Mouse (Mus musculus): Measurements from ENCODE around the gene Nfyc.
A peak's percentile ranks its signal among the peaks of the same experiment; 100 is the strongest.

Gene Nfyc

DNA sequence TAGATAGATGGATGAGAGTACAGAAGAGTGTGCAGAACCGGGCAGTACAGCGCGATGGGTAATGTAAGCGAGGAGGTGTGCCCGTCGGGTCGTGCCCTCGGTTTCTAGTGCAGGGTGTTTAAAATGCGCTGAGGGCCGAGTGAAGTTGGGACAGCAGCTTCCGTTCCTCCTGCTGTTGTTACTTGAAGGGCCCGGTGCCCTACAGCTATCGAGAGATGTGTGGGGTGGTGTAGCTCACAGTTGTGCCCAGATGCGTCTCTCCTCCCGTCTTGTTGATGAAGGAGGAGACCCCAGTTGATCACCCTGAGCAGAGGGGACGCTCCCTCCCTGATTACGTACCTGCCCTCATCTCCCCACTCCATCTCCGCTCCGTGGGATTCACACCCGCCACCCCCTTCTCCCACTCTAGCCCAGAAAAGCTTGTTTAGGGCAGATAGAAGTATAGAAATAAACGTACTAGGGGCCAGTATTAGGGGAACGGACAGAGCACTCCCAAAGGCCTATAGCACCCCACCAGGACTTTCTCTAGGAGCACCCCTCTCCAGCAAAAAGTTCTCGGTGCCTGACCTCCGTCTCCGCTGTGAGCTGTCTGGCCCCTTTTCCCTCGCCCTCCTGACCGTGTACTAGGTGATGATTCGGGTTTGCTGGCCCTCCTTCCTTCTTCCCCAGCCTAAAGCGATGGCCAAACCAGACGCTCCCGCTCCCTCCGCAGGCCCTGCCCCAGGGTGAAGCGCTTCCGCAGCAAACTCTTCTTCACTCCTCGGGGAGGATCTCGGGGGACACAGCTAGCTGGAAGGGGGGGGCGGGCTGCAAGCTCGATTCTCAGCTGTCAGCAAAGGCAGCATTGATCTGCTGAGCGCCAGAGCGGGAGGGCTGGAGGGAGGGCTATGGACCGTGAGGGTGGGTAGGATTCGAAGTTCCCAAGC is 83.2 kb downstream of the Nfyc start, which contains the start of gene Kcnq4:
Kcnq4 (minus strand) TSS at position 672 of the 926 bp plus-strand sequence.
- no peak for DNase-seq (ENCODE audit: low read depth)

DNA sequence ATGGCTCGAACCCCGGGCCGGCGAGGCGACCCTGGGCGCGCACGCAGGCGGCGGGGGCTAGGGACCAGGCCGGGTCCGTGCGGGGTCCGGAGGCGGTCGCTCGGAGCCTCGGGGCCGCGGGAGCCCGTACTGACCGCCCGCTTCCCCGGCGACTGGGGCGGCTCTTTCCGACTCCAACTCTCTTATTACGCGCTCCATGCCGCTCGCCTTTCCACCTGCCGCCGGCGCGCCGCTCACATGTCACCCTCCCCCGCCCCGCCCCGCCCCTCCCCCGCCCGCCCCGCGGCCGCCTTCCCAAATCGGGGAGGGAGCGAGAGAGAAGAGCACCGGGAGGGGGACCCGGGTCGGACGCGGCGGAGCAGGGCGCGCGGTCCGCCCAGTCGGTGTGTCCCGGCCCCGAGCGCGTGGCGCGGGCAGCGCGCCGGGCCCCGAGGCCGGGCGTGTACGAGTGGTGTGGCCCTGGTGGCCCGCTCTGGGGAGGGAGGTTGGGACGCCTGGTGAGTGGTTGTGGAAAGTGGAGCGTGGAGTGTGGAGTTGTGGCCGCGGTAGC is 84.1 kb downstream of the Nfyc start:
- DNase-seq (ENCODE audit: low read depth) = no peak

DNA sequence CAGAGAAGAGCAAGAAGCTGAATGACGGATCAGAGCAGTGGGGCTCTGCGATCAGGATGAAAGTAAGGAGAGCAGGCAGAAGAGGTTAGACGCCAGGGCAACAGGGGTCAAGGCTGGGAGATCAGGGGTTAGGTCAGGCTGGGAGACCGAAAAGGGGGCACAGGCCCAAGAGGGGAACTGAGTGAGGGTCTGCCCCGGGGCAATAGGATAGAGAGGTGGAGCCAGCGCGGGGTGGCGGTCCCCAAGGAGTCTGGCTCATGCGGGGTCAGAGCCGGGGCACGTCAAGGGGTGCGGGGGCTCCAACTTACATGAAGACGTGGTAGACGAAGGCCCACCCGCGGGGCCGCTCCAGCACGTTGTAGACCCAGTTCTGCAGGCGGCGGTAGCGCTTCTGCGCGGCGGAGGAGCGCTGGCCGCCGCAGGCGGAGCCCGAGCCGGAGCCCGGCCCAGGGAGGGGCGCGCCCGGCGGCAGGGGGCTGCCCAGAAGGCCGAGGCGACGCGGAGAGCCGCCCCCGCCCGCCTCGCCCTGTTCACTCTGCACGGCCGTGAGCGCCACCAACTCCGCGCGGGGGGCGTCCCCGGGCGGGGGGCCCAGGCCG is 84.7 kb downstream of the Nfyc start:
- DNase-seq (ENCODE audit: low read depth) = no peak

DNA sequence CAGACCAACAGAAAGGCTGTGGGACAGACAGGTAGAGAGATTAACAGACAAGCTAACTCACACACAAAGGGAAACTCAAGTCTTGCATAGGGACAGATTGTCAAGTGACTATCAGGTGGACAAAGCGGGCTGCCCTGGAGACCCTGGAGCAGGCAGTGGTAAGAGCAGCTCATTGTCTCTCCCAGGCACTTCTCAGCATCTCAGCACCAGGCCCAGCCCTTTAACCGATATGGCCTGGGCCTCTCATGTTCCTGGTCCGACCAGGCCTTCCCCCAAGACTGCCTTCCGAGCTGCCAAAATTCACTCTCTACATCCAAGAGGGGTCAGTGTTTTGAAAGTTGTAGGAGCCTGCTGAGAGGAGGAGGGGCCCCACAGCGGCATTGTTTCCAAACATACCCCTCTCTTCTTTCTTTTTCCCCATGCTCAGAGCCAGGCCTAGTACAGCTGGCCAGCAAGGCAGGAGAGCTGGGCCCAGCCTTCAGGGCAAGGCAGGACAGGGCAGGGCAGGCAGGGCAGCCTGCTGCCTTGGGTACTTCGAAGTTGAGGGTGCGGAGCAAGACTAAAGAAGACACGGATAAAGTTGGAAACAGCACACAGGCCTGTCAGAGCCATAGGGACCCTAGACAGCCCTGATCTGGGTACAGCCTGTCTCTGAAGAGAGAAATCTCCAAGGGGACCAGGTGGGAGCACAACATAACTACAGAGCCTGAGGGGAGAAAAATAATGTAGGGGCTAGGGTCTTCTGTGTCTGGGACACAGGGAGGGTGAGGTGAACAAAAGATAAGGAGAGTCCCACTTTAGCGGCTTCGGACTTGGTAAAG is 85.4 kb downstream of the Nfyc start:
- DNase-seq (ENCODE audit: low read depth) = no peak

DNA sequence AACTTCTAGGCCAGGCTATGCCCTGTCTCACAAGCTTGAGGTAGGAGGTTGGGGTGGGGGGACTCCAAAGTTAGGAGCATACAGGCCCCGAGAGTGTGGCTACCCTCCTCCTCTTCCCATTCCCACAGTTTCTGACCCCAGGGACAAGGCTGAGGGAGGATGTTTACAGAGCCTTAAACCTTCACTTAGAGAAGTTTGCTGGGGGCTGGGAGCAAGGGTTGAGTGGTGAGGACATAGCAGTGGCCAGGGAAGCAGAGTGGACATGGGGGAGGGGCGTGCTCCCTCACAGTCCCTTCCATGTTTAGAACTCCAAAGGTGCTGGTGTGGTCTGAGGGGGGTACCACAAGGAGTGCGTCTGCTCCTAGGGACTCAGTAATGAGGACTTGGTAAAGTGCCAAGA is 87.7 kb downstream of the Nfyc start:
- DNase-seq (ENCODE audit: low read depth) = no peak

DNA sequence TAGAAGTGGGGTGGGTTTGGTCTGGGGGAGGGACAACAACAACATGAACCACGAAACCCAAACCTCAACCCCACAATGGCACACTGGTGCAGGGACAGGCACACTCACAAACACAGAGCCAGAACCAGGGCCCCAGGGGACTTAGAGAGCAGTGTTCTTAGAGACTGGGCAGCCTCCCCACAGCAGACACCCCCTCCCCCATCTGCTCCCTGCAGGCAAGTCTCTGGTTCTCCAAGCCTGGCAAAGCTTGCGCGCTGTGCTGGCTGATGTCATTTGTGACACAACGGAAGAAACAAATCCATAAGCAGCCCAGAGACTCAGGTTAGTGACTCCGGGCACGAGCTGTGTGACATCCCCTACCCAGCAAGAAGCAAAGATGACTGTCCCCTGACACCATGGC is 90.1 kb downstream of the Nfyc start:
- DNase-seq (ENCODE audit: low read depth) = no peak

DNA sequence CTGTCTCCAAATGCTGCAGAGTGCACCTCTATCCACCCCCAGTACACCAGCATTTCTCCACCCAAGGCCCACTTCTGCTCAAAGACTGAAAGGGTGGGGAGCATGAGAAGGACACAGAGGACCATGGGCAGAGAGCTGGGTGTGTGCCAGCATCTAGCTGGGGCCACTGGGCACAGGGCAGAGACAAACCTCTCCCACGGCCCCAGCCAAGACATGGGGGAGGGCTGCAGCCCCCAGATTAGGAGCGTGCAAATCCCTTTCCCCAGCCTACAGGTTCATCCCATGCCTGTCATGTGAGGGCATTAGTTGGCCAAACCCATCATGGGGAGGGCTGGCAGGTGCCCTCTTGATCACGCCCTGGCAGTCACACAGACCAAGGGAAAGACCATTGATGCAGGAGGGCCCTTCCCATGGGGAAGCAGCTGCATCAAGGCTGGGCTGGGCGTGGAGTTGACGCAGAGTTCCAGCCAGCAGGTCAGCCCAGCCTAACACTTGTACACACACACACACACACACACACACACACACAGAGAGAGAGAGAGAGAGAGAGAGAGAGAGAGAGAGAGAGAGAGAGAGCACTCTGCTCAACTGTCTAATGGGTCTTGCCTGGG is 97.3 kb downstream of the Nfyc start:
- DNase-seq (ENCODE audit: low read depth) = no peak

DNA sequence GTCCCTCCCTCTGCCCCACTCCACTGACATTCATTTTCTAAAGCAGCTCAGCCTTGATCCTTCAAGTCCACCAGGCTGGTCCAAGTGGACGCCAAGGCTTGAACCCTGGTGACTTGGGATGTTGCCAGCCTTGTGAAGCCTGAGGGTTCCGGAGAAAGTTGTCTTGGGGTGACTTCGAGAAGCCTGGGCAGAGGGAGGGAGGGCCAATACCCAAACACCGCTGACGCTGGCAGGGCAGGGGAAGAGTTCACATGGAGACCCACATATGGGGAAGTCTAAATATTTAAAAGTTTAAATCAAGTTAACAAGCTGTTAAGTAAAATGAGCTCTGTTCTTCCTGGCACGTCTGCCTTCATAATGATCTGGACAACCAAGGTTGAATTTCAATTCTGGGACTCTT is 98.6 kb downstream of the Nfyc start:
- no peak for DNase-seq (ENCODE audit: low read depth)

DNA sequence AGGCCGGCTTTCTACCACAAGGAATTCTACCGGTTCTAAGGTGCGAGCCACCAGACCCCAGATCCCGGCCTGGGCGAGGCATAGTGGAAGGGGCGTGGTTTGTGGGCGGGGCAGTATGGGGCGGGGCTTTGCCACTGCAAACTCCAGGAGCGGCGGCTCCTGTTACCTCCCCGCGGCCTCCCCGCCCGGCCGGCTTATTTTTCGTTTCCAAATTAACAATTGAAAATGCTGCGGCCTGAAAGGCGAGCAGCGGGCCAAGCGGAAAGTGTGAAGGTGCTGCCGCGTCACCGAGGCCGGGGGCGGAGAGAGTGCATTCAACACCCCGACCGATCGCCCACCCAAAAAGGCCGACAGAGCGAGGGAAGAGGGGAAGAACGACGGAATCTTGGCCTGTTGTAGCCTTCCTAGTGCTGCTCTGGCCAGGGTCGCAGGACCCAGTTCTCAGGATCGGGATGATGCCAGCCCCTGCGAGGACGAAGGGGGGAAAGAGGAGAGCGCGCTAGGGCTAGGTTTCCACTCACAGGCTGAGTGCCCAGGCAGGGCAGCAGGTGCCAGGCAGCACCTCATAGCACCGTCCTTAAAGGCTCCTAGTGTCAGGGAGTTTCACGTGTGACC is 100.2 kb downstream of the Nfyc start:
- peak; percentile 46 for DNase-seq (ENCODE audit: low read depth)

DNA sequence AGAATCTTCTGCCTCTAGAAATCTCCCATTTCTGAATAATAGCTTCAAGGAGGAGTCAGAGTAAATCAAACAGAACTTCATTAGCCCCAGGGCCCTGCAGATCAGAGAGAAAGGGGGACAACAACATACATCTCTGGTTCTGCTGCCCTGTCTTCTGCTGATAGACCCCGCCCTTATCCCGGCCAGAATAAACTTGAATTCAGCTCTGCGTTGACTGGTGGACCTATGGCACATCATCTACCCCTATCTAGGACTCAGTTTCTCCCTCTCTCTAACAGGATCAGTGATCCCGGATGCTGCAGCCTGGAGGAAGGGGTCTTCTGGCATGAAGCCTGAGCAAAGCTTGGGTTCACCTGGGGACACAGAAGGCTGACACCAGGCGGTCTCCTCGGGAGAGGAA is 100.8 kb downstream of the Nfyc start:
- DNase-seq (ENCODE audit: low read depth) = no peak

DNA sequence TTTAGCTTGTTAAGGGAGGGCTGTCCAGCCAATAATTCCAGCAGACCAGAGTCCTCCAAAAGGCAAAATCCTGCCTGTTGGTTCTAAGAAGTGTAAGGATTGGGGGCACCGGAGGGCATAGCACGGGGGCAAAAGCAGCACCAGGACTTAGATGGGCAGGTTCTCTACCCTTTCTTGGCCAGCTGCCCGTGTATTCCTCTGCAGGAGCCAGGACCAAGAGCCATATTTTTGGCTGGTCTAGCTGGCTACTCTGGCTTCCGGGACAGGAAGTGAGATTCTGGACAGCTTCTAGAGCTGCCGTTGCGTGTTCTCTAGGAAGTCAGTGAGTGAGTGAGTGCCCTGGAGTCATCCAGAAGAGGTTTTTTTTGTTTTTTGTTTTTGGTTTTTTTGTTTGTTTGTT is 101.2 kb downstream of the Nfyc start:
- DNase-seq (ENCODE audit: low read depth) = no peak

DNA sequence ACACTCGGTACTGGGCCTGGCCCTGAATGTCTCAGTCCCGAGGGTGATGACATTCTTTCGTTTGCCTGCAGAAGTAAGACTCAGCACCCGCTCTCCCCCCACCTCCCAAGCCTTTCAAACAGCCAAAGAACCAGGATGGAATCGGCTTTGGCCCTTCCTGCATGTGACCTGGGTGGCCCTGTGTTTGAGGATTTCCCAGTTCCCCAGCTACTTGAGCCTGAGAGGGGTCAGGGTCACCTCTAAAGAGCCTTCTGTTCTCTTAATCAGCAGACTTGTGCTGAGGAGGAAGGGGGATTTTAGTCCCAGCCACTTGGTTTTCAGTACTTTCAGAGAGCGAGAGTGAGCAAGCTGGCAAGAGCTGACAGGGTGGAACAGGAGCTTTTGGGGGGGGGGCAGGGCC is 101.9 kb downstream of the Nfyc start:
- no peak for DNase-seq (ENCODE audit: low read depth)

DNA sequence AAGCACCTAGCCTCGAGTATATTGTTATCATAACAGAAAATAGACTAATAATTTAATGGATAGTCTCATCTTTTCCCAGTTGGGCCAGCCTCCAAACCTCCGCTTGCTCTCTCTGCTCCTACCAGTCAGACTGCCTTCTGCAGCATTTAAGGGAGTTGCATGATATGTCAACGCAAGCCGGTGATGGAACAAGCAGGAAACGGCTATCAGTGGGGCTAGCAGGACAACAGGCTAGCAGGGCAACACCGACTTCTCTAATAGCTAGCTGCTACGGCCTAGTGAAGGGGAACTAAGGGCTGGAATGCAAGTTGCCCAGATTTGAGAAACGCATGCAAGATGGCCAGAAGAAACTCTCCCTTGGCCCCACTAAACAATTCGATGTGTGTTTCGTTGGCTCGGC is 103.5 kb downstream of the Nfyc start:
- DNase-seq (ENCODE audit: low read depth) = no peak

DNA sequence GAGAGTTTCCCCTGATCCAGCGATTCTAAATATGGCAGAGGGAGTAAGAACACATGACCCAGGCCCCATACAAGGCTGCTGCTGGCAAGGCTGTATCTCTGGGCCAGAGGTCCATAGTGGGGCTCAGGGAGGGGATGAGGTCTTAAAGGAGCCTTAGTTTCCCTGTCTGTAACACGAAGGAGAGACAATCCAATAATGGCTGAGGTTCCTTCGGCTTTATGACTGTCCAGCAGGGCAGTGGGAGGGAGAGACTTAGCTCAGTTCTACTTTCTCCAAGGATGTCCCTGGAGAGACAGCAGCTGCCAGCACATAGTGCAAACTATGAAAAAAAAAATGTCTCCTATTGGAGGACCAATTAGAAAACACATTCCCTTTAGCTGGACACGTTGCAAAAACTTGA is 105.2 kb downstream of the Nfyc start:
- no peak for DNase-seq (ENCODE audit: low read depth)

DNA sequence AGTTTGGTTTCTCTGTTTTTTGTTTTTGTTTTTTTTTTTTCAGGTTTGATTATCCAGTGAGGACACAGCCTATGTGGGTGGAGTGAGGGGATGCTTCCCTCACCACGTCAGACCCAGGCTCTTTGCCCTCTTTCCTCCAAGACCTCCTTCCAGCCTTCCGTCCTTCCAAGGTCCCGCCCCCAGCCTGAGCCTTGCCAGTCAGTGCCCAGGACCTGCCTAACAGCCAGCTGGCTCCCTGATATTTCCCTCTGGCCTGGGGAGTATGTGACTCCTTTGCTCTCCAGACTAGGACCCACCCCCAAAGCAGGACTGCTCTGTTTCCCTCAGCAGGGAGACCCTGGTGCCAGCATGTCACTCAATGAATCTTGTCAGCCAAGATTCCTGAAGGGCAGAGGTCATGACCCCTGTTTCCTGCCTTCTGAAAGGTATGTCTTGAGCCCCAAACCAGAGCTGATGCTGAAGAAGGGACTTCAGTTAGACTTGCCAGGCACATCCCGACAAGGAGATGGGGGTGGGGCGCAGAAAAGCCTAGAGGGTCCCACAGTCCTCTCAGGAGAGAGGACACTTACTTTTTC is 105.8 kb downstream of the Nfyc start:
- DNase-seq (ENCODE audit: low read depth) = no peak

DNA sequence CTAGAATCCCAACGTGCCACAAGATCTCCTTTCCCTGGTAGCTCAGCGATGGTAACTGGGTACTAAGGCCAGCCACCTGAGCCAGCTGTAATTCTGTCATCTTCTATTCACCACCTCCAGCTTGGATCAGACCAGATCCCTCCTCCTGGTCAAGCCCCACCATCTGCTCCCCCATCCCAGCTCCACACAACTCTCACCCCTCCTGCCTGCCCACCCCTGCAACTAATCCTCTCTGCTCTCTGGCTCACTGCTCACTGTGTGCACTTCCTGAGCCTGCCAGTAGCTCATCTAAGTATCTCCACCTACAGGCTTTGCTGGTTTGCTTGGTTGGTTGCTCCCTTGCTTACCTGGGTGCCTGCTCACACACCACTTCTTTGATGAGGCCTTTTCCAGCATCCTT is 109.8 kb downstream of the Nfyc start:
- DNase-seq (ENCODE audit: low read depth) = no peak

DNA sequence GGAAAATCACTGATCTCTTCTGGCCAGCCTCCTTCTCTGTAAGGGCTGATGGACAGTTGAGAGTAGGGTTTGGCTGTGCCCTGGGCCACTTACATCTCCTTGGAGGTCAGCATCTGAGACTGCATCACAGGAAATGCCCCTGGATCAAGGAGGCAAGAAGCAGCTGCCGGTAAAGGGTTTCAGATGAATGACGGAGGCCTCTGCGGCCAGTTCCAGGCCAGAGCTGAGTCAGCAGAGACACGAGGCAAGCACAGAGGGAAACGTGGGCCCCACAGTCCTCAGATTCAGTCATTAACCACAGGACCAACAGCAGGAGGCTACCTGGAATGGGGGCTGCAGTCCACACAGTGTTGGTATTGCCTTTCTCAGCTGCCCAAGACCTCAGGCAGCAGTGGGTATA is 112.2 kb downstream of the Nfyc start:
- DNase-seq (ENCODE audit: low read depth) = no peak

DNA sequence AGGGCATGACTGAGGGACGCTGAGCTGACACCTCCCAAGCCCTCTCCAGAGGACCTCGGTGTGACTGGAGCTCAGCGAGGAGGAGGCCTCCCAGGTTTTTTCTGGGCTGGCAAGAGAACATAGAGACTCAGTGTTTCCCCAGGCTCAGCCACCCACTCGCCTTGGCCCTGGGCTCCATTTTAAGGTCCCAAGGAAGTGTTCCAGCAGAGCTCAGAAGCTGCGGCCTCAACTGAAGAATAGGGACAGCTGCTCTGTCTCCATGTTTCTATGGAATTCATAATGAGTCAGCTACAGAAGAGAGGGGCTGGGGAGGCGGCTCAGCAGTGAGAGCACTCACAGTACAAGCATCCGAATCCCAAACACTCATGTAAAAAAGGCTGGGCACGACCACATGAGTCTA is 113.8 kb downstream of the Nfyc start:
- no peak for DNase-seq (ENCODE audit: low read depth)

DNA sequence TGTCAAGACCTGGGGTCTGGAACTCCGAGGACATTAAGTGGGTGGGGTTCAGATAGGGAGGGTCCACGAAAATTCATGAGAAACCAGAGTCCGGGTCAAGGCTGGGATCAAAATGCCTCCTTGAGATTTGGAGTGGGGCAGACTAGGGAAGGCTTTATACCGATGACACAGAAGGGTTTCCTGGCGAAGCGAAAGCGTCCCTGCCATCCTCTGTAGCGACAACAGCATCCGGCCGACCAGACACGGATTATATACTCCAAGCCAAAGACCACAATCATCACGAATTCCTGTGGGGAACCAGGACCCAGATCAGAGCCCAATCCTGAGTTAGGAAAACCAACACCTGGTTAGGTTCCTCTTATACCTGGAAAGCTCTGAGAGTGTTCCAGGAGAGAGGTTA is 114.6 kb downstream of the Nfyc start:
- DNase-seq (ENCODE audit: low read depth) = no peak

DNA sequence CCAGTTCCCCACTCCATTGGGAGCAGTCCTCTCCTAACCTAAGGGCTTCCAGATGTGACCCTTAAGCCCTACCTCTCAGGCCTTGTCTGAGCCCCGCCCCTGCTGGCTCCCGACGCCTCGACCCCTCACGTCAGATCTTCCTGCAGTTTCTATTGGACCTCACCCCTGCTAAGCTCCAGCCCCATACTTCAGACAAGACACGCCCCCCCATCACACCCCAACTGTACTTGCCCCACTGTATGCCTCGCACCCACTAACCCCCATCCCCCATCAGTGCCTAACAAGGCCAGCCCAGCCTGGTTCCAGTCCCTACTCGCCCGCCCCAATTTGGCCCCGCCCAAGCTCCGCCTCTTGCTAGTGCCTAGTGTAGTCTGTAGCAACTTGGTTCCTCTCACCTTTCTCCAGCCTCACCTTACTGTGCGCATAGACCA is 115.2 kb downstream of the Nfyc start:
- peak; percentile 28 for DNase-seq (ENCODE audit: low read depth)

DNA sequence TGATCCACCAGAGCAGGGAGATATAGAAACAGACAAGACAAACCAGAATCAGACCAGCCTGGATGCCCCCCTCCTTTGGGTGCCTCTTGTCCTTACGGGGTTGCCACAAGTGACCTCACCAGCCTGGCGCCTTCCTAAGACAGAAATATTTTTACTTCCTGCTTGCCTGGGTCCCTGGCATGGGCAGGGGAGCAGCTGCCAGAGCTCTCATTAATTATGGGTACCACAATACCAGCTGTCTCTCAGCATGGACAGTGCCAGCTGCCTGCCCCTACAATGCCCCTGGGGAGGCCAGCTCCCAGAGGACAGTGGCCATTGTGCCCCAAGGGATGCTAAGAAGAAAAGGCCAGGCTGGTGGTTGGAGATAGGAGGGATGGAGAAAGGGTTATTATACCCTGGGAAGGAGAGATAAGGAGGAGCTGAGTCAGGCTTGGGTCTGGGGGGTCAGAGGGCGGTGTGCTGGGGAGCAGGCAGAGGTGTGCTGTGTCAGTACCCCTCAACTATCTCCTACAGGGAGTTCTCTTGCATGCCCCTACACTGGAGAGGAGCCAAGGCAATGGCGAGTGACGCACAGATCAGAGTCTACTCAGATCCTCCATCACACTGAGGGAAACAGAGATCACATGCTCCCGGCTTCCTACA is 117.4 kb downstream of the Nfyc start:
- DNase-seq (ENCODE audit: low read depth) = no peak
